Mouse (Mus musculus): ENCODE data around the gene Csmd2.
A peak's percentile ranks its signal among the peaks of the same experiment; 100 is the strongest.
"Not testable (repeated sequence)": the region's sequence is repeated elsewhere in the genome, so short reads cannot be mapped to it uniquely, and the experiment has no call there.

Gene Csmd2

DNA sequence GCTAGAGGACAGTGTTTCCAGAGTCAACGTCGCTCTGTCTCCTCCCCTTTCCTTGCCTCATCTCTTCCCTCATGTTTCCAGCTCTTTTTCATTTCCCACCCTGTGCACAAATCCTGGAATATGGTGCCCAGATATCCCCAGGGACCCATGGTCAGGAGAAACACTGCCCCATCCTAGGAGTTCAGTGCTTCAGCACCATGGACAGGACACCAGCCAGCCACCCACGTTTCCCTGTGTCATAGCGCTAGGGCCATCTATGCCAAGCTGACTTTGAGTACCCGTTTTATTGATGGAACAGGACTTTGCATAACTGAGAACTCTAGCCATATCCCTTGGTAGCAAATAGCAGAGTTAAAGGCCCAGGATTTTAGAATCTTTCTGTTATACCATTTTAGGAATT is 55.0 kb downstream of the Csmd2 start:
- DNase-seq (ENCODE audit: extremely low spot score, low spot score): peak; percentile 37

- DNase-seq (ENCODE audit: extremely low spot score, low spot score): no peak
Measured at GRCm38 (mm10) chr4:128048716-128049115, 61.1 kb downstream of the Csmd2 start.

- no peak for DNase-seq (ENCODE audit: extremely low spot score, low spot score)
Measured at GRCm38 (mm10) chr4:128052701-128053100, 65.0 kb downstream of the Csmd2 start.

DNA sequence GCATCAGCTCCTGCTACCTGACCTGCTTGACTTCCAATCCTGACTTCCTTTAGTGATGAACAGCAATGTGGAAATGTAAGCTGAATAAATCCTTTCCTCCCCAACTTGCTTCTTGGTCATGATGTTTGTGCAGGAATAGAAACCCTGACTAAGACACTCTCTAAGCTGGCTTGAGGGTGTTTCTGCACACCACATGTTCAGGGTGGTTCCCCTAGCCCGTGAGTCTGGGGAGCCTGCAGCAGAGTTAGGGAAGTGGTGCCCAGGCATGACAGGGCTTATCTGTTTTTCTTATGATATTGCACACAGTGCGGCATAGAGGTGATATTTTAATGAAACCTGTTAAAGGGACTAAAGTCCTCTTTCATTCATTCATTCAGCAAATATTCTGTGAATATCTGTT is 73.6 kb downstream of the Csmd2 start:
- DNase-seq (ENCODE audit: extremely low spot score, low spot score): not testable (repeated sequence)

DNA sequence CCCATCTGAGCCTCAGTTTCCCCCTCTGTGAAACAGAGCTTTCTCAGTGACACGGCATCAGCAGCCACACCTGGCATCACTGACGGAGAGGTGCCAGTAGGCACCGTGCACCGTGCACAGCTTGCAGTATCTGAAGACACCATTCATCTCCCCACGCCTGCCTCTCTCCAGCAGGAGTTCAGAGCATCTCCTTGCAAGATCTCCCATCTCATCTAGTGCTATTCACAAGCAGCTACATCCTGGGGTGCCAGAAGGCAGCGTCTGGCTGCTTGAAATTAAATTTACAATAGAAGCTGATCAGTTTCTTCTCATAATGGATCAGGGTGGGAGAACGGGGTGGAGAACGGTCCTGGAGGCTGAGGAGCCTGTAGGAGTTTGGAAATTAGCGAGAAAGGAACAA is 79.5 kb downstream of the Csmd2 start:
- no peak for DNase-seq (ENCODE audit: extremely low spot score, low spot score)

DNA sequence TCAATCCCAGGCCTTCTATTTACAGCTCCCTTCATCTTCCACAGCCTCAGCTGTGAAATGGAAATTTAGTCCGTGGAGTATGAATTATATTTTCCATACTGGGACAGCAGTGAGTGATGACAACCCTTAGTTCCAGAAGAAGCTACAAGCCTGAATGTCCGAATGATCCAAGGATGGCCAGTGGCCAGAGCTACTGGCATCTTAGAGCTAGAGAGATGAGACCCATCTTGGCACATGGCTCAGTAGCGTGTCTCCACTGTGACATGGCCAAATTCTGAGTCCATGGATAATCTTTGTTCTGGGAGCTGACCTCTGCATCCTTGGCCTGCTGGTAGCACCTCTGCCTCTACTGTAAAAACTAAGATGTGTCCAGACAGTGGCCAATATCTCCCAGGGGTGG is 96.8 kb downstream of the Csmd2 start:
- DNase-seq (ENCODE audit: extremely low spot score, low spot score): no peak

GRCm38 (mm10) chr4:128085096-128085495 is 97.4 kb downstream of the Csmd2 start:
- DNase-seq (ENCODE audit: extremely low spot score, low spot score): no peak

DNA sequence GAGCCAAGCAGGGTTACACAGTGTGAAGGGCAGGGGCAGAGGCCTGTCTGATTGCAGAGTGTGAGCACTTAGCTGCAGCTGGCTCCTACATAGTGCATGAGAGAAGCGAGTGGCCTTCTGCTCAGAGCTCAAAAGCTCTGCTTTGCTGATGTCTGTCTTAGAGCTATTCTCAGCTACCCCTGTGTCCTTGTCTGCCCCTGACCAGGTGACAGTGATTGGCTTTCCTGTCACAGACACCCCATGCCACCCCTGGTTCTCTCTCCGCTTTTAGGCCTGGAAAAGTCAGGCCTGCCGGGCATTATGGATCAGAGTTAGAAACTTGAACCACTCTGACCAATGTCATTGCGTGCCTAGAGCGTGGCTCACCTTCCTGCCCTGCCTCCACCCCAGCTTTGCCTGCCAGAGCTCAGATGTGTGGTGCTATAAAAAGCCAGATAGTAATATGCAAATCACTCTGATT is 99.5 kb downstream of the Csmd2 start:
- no peak for DNase-seq (ENCODE audit: extremely low spot score, low spot score)

DNA sequence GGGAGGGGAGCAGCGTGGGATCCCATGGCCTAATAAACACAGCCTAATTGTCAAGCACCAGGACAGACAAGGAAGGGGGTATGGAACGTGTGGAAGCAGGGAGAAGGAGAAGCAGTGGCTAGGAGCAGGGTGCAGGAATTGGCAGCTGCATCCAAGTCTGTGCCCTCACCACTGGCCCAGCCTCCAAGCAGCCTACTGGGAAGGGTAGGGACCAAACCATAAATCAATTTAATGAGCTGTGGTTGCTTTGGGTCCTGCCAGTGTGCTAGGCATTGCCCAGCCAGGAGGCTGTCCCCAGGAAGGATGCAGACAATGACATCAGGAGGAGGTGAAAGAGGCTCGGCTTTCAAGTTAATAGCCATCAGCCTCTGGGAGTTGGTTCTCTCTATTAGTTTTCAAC is 100.0 kb downstream of the Csmd2 start:
- no peak for DNase-seq (ENCODE audit: extremely low spot score, low spot score)

GRCm38 (mm10) chr4:128088264-128088663 is 100.6 kb downstream of the Csmd2 start:
- DNase-seq (ENCODE audit: extremely low spot score, low spot score): no peak

GRCm38 (mm10) chr4:128091938-128092337 is 104.3 kb downstream of the Csmd2 start:
- no peak for DNase-seq (ENCODE audit: extremely low spot score, low spot score)

DNA sequence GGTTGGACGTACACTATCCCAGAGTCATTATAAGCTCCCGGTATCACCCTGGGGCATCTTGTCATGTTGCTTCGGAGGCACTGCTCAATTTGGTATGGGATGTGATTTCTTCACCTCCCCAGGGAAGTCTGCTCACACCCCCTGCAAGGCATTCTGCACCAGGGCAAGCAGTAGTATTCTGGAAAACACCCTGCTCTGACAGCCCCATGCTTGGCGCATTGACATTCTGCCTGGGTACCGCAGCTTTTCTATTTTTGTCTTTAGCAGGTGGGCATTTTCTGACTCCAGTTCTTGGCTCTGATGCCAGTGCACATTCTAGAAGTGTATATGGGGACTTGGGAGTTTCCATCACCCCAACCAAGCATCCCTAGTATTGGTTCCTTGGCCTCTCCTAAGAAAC is 111.9 kb downstream of the Csmd2 start:
- no peak for DNase-seq (ENCODE audit: extremely low spot score, low spot score)

DNA sequence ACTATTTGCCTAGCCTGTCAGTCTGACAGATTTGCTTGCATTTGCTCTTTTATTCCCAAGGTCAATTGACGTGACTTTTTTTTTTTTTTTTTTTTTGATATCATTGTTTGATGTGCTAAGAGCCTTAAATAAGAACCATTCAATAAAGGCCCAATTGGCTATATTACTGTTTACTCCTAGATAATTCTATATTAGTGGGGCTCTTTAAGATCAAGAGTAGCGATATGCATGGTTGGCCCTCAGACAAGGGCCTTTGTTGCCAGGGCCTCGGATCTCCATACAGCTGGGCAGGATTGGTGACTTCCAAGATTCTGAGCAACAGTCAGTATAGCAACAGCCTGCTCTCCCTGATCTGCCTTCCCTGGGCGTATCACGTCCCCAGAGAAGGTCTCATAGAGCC is 112.9 kb downstream of the Csmd2 start:
- no peak for DNase-seq (ENCODE audit: extremely low spot score, low spot score)

- no peak for DNase-seq (ENCODE audit: extremely low spot score, low spot score)
Measured at GRCm38 (mm10) chr4:128116331-128116730, 128.7 kb downstream of the Csmd2 start.

- no peak for DNase-seq (ENCODE audit: extremely low spot score, low spot score)
Measured at GRCm38 (mm10) chr4:128123281-128123680, 135.6 kb downstream of the Csmd2 start.

DNA sequence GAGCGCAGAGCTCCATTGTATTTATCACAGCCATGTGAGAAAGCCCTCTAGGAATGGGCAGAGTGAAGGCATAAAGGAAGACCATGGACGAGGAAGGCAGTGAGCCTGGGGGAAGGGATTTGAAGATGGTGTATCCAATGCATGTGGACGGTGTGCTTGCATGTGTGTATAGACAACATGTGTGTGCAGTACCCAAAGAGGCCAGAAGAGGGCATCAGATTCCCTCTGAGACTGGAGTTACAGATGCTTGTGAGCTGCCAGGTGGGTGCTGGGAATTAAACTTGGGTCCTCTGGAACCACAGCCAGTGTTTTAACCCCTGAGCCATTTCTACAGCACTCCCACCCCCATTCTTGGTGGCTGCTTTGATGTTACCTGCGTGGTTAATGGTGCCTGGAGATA is 137.1 kb downstream of the Csmd2 start:
- DNase-seq (ENCODE audit: extremely low spot score, low spot score): no peak

DNA sequence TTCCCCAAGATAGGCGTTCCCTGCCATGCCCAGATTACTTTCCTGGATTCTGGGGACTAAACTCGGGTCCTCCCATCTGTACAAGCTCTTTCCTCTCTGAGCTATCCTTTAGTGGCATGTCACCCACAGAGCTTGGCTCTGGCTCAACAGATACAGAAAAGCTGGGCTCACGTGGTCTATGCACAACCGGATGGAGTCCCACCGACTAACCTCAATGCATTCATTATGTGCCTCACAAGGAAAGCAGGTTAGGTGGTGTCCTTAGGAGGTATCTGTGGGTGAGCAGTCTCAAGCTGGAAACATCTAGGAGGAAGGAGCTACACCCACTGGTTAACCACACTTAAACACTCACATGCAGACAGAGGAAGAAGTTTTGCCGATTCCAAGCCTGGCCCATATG is 140.9 kb downstream of the Csmd2 start:
- no peak for DNase-seq (ENCODE audit: extremely low spot score, low spot score)

- no peak for DNase-seq (ENCODE audit: extremely low spot score, low spot score)
Measured at GRCm38 (mm10) chr4:128130611-128131142, 143.0 kb downstream of the Csmd2 start.

GRCm38 (mm10) chr4:128131666-128132065 is 144.0 kb downstream of the Csmd2 start:
- DNase-seq (ENCODE audit: extremely low spot score, low spot score): no peak

DNA sequence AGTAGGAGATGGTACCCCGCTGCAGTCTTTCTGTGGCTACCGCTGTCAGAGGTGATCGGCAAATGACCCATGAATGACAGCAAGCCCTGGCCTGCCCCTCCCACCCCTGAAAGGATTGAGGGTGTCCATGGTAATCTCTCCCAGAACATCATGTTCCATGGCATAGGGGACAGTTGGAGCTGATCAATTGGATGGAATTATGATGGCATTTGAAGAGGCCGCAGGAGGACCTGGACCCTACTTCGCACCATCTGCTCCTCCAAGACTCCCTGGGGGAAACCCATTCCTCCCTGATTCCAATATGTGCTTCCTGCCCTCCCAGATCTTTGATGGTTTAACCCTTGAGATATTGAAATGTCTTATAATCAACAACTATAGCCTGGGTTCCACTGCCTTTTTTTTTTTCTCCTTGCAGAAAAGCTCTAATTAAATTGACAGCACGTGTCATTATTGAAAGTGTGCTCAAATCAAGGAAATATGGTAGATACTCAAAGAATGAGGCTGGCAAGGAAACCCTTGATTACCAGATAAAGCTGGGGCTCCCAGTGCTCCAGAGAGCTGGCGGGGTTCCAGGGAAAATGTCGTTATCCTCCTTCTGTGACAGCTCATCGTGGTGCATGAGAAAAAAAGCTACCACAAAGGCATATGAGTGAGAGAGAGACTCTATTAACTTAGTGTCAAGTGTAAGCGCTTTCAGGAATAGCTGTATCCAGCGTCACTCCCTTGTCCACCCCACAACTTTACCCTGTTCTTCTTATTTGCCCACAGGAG is 145.4 kb downstream of the Csmd2 start:
- DNase-seq (ENCODE audit: extremely low spot score, low spot score): no peak

DNA sequence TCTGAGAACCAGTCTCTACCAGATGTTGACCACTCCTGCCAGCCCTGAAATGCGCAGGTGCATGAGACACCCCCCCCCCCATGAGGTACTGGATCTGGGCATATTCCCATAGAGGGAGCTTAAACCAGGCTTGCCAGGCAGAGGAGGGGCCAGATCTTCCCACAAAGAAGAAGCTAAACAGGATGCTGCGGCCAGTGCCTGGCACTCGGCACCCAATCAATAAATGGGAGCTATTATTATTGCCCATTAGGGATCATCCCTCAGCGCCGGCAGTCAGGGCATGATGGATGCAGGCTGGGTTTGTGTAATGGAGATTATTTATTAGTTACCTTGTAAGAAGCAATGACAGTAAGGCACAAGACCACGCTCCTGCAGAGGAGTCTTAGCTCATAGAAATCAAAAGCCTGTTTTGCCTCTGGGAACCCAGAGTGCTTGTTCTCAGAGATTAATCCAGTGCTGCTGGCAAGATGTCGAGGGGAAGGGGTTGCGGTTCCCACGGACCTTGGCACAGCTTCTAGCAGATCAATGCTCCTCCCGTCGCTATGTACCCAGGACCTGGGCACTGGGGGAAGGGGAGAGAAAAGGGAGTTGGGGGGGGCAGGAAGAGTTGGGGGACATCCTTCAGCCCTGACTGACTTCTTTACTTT is 146.8 kb downstream of the Csmd2 start:
- no peak for DNase-seq (ENCODE audit: extremely low spot score, low spot score)

- no peak for DNase-seq (ENCODE audit: extremely low spot score, low spot score)
Measured at GRCm38 (mm10) chr4:128135014-128135622, 147.5 kb downstream of the Csmd2 start.
